Mouse (Mus musculus): ENCODE data around the gene Slc5a8.

- TF ChIP-seq GATA1 (IDR thresholded peaks at IDR 0.05; ENCODE audit: low read length), result no peak
- TF ChIP-seq TAL1 (IDR thresholded peaks at IDR 0.05; ENCODE audit: low read length), result no peak
Measured at GRCm38 (mm10) chr10:88877421-88877820, 8.4 kb upstream of the Slc5a8 start.

All from erythroblast, embryonic 14.5 days (primary cell).